Mouse (Mus musculus): ENCODE data around the gene Traf4.
"Not testable (repeated sequence)": the region's sequence is repeated elsewhere in the genome, so short reads cannot be mapped to it uniquely, and the experiment has no call there.

The Traf4 gene
- long read RNA-seq, experiment 1, transcript Traf4-201 (7 exons, 2,078 nt) = major isoform, 6 of 8 reads
- long read RNA-seq, experiment 1, partial matches to known transcripts = 1 of 8 reads
- long read RNA-seq, experiment 1, other reads (novel, unspliced or antisense) = 1 of 8 reads
- long read RNA-seq, experiment 2, transcript Traf4-201 (7 exons, 2,078 nt) = major isoform, 7 of 11 reads
- long read RNA-seq, experiment 2, partial matches to known transcripts = 0 of 11 reads
- long read RNA-seq, experiment 2, other reads (novel, unspliced or antisense) = 4 of 11 reads

GRCm38 (mm10) chr11:78164924-78165760 is at the start of gene Traf4:
Gene Traf4 (minus strand): TSS chr11:78165589.
- intact Hi-C loops (cut with DNase I) = no loop called here

- intact Hi-C loops (cut with DNase I) = no loop called here
These were observed 47.9 kb upstream of the Traf4 start for GRCm38 (mm10) chr11:78213086-78213817.

- intact Hi-C loops (cut with DNase I) = no loop called here
These were observed 46.1 kb upstream of the Traf4 start for GRCm38 (mm10) chr11:78211513-78211912.

- intact Hi-C loops (cut with DNase I) = no loop called here
These were observed 45.2 kb upstream of the Traf4 start for GRCm38 (mm10) chr11:78210615-78211014.

GRCm38 (mm10) chr11:78209886-78210285 is 44.5 kb upstream of the Traf4 start:
- intact Hi-C loops (cut with DNase I) = no loop called here

- intact Hi-C loops (cut with DNase I) = no loop called here
These were observed 41.8 kb upstream of the Traf4 start for GRCm38 (mm10) chr11:78207190-78207589.

GRCm38 (mm10) chr11:78205361-78206206 is 40.2 kb upstream of the Traf4 start:
- intact Hi-C loops (cut with DNase I) = no loop called here

GRCm38 (mm10) chr11:78204287-78204686 is 38.9 kb upstream of the Traf4 start:
- intact Hi-C loops (cut with DNase I) = no loop called here

- intact Hi-C loops (cut with DNase I) = no loop called here
These were observed 37.0 kb upstream of the Traf4 start for GRCm38 (mm10) chr11:78202372-78202771.

- intact Hi-C loops (cut with DNase I) = no loop called here
These were observed 29.9 kb upstream of the Traf4 start for GRCm38 (mm10) chr11:78195101-78195863.

GRCm38 (mm10) chr11:78194411-78195100 is 29.2 kb upstream of the Traf4 start:
- intact Hi-C loops (cut with DNase I) = no loop called here

GRCm38 (mm10) chr11:78193113-78193512 is 27.7 kb upstream of the Traf4 start, which contains the start of gene Proca1:
Gene Proca1 (plus strand): TSS chr11:78193392.
- intact Hi-C loops (cut with DNase I) = no loop called here

GRCm38 (mm10) chr11:78190041-78190440 is 24.7 kb upstream of the Traf4 start:
- intact Hi-C loops (cut with DNase I) = no loop called here

- intact Hi-C loops (cut with DNase I) = no loop called here
These were observed 24.0 kb upstream of the Traf4 start for GRCm38 (mm10) chr11:78189234-78190040.

- intact Hi-C loops (cut with DNase I) = no loop called here
These were observed 23.2 kb upstream of the Traf4 start, which contains the start of gene Rab34 for GRCm38 (mm10) chr11:78188331-78189233. Gene Rab34 (plus strand): TSS chr11:78188430.

GRCm38 (mm10) chr11:78184702-78185101 is 19.3 kb upstream of the Traf4 start:
- intact Hi-C loops (cut with DNase I) = not testable (repeated sequence)

- intact Hi-C loops (cut with DNase I) = no loop called here
These were observed 18.6 kb upstream of the Traf4 start for GRCm38 (mm10) chr11:78183884-78184514.
